Mouse (Mus musculus): ENCODE results near the gene Gli2. TPM values are rescaled to one million over a fixed set of nuclear protein-coding genes. Genes with fewer than 3 reads are reported as not detected.

Gli2 gene
- total and polyA plus RNA-seq, 3 experiments, result 1.5 to 11.3 TPM; not detected in 1

GRCm38 (mm10) chr1:118904431-118904830, 149.0 kb downstream of the Gli2 start:
- Histone ChIP-seq H3K27ac (ENCODE audit: control insufficient read depth, low read depth, low read length) (no peak overlapping the region), H3K4me1 (ENCODE audit: control insufficient read depth in 1 of 2, insufficient read depth in 2 of 2, low read length in 2 of 2) (no peaks in the 10 kb centered on the region), H3K36me3 (ENCODE audit: control insufficient read depth in 1 of 2, insufficient read depth in 2 of 2, low read length in 2 of 2) (no peaks in the 10 kb centered on the region), H3K4me3 (ENCODE audit: control insufficient read depth in 1 of 2, insufficient read depth in 1 of 2, low read depth in 2 of 2, low read length in 2 of 2) (no peak overlapping the region), H3K9ac (ENCODE audit: control insufficient read depth, low read depth, low read length, poor library complexity, severe bottlenecking) (no peak overlapping the region), H3K79me2 (ENCODE audit: control insufficient read depth, insufficient read depth, low read length, poor library complexity) (no peaks in the 10 kb centered on the region), H3K27me3 (ENCODE audit: control insufficient read depth in 1 of 2, insufficient read depth in 2 of 2, low read length in 2 of 2) (no peaks in the 10 kb centered on the region), H3K9me3 (replicated peaks; ENCODE audit: insufficient read depth, low read length) (no peaks in the 10 kb centered on the region)
- DNase-seq (ENCODE audit: low read depth, low spot score), result no peak
- no peak for TF ChIP-seq ZNF384 (IDR thresholded peaks at IDR 0.05; ENCODE audit: low read depth, low read length)
- no peak for TF ChIP-seq TBP (IDR thresholded peaks at IDR 0.05; ENCODE audit: low read depth, low read length)
- TF ChIP-seq GATA1 (IDR thresholded peaks at IDR 0.05; ENCODE audit: low read depth, low read length), result no peak
- no peak for TF ChIP-seq JUND (IDR thresholded peaks at IDR 0.05; ENCODE audit: low read depth, low read length)
- no peak for TF ChIP-seq RAD21 (IDR thresholded peaks at IDR 0.05; ENCODE audit: low read depth, low read length)
- TF ChIP-seq POLR2AphosphoS2 (IDR thresholded peaks at IDR 0.05; ENCODE audit: low read length), result no peak
- no peak for TF ChIP-seq MAX (IDR thresholded peaks at IDR 0.05; ENCODE audit: low read length)
- no peak for TF ChIP-seq SIN3A (IDR thresholded peaks at IDR 0.05; ENCODE audit: low read length)
- no peak for TF ChIP-seq TCF12 (IDR thresholded peaks at IDR 0.05; ENCODE audit: low read depth, low read length)
- no peak for TF ChIP-seq MYB (IDR thresholded peaks at IDR 0.05; ENCODE audit: low read depth, low read length)

- H3K9ac ChIP-seq (ENCODE audit: control insufficient read depth, low read depth, low read length, poor library complexity, severe bottlenecking), result no peak overlapping the region
- no peak overlapping the region for H3K27ac ChIP-seq (ENCODE audit: control insufficient read depth, low read depth, low read length)
- no peaks in the 10 kb centered on the region for H3K27me3 ChIP-seq (ENCODE audit: control insufficient read depth in 1 of 2, insufficient read depth in 2 of 2, low read length in 2 of 2)
- H3K36me3 ChIP-seq (ENCODE audit: control insufficient read depth in 1 of 2, insufficient read depth in 2 of 2, low read length in 2 of 2), result no peaks in the 10 kb centered on the region
- no peak for DNase-seq (ENCODE audit: low read depth, low spot score)
- no peaks in the 10 kb centered on the region for H3K4me1 ChIP-seq (ENCODE audit: control insufficient read depth in 1 of 2, insufficient read depth in 2 of 2, low read length in 2 of 2)
- H3K9me3 ChIP-seq (replicated peaks; ENCODE audit: insufficient read depth, low read length), result no peaks in the 10 kb centered on the region
- no peak overlapping the region for H3K4me3 ChIP-seq (ENCODE audit: control insufficient read depth in 1 of 2, insufficient read depth in 1 of 2, low read depth in 2 of 2, low read length in 2 of 2)
- TF ChIP-seq GABPA (IDR thresholded peaks at IDR 0.05; ENCODE audit: low read depth, low read length), result no peak
- TF ChIP-seq ZNF384 (IDR thresholded peaks at IDR 0.05; ENCODE audit: low read depth, low read length), result no peak
- TF ChIP-seq MAFK (IDR thresholded peaks at IDR 0.05; ENCODE audit: borderline replicate concordance, low read depth, low read length), result no peak
- TF ChIP-seq MYC (IDR thresholded peaks at IDR 0.05; ENCODE audit: low read depth, low read length), result no peak
- TF ChIP-seq ETS1 (IDR thresholded peaks at IDR 0.05; ENCODE audit: low read depth, low read length), result no peak
- TF ChIP-seq POLR2AphosphoS2 (IDR thresholded peaks at IDR 0.05; ENCODE audit: low read length), result no peak
- no peak for TF ChIP-seq TCF12 (IDR thresholded peaks at IDR 0.05; ENCODE audit: low read depth, low read length)
- TF ChIP-seq ZMIZ1 (IDR thresholded peaks at IDR 0.05; ENCODE audit: low read depth, low read length), result no peak
- TF ChIP-seq ZC3H11A (IDR thresholded peaks at IDR 0.05; ENCODE audit: low read depth, low read length), result no peak
- TF ChIP-seq UBTF (IDR thresholded peaks at IDR 0.05; ENCODE audit: borderline replicate concordance, insufficient read depth, low read depth, low read length), result no peak
- no peak for TF ChIP-seq E2F4 (IDR thresholded peaks at IDR 0.05; ENCODE audit: borderline replicate concordance, low read depth, low read length)
- H3K79me2 ChIP-seq (ENCODE audit: control insufficient read depth, insufficient read depth, low read length, poor library complexity), result no peaks in the 10 kb centered on the region
Measured at GRCm38 (mm10) chr1:118903742-118904141, 149.7 kb downstream of the Gli2 start.

Data from MEL (cell line).